Mouse (Mus musculus): ENCODE measurements at regions not wholly inside any gene's neighbourhood (a gene's known extent, or its start where the extent isn't known, plus 50 kb on each side); places are given as distances from the start of the nearest gene placed in this dataset.

- no peak for TF ChIP-seq CTCF (IDR thresholded peaks at IDR 0.05; ENCODE audit: insufficient read depth, low read length)
- TF ChIP-seq POLR2A (IDR thresholded peaks at IDR 0.05; ENCODE audit: borderline replicate concordance, extremely low read depth, low read depth, low read length) = no peak
These were observed 90.8 kb downstream of the Chst1 start for GRCm38 (mm10) chr2:92690304-92690703.

All from lung, adult 2 months (tissue).